Mouse (Mus musculus): ENCODE measurements around the gene Slc4a8. TPM values are rescaled to one million over a fixed set of nuclear protein-coding genes. Genes with fewer than 3 reads are reported as not detected.
"Not testable (repeated sequence)": the region's sequence is repeated elsewhere in the genome, so short reads cannot be mapped to it uniquely, and the experiment has no call there.

Gene Slc4a8
- polyA plus RNA-seq, 1 experiment from 2014 or later: 8.4 TPM

GRCm38 (mm10) chr15:100783244-100783987 is 21.9 kb downstream of the Slc4a8 start:
- no peak for DNase-seq (ENCODE audit: low spot score)
- peaks cover 41% of the 10 kb centered on the region for H3K36me3 ChIP-seq
- 89% methylated on average over 13 of the region's 13 CpGs for WGBS
- H3K27ac ChIP-seq (replicated peaks): no peak overlapping the region
- peaks cover 13% of the 10 kb centered on the region for H3K4me1 ChIP-seq
- H3K9me3 ChIP-seq (replicated peaks): peaks cover 7% of the 10 kb centered on the region; the same call in 1 of the 2 replicates
- H3K4me3 ChIP-seq: no peak overlapping the region
- no peaks in the 10 kb centered on the region for H3K27me3 ChIP-seq (ENCODE audit: low read depth, poor library complexity, severe bottlenecking)

GRCm38 (mm10) chr15:100790219-100790618 is 28.7 kb downstream of the Slc4a8 start:
- peaks cover 26% of the 10 kb centered on the region for H3K36me3 ChIP-seq
- no peaks in the 10 kb centered on the region for H3K27me3 ChIP-seq (ENCODE audit: low read depth, poor library complexity, severe bottlenecking)
- no peak for DNase-seq (ENCODE audit: low spot score)
- H3K4me1 ChIP-seq: peaks cover 23% of the 10 kb centered on the region
- WGBS: 90% methylated on average over 6 of the region's 6 CpGs
- no peaks in the 10 kb centered on the region for H3K9me3 ChIP-seq (replicated peaks)
- H3K27ac ChIP-seq (replicated peaks): no peak overlapping the region
- no peak overlapping the region for H3K4me3 ChIP-seq

- H3K27ac ChIP-seq (replicated peaks): no peak overlapping the region; the same call in 1 of the 2 replicates
- no peak for DNase-seq (ENCODE audit: low spot score)
These were observed 30.8 kb downstream of the Slc4a8 start for GRCm38 (mm10) chr15:100792324-100792723.

GRCm38 (mm10) chr15:100800914-100801313 is 39.4 kb downstream of the Slc4a8 start:
- WGBS: 79% methylated on average over 13 of the region's 13 CpGs
- Histone ChIP-seq H3K36me3 (peaks cover 39% of the 10 kb centered on the region), H3K4me3 (no peak overlapping the region), H3K9me3 (replicated peaks) (no peaks in the 10 kb centered on the region), H3K27ac (replicated peaks) (no peak overlapping the region), H3K27me3 (ENCODE audit: low read depth, poor library complexity, severe bottlenecking) (no peaks in the 10 kb centered on the region), H3K4me1 (no peaks in the 10 kb centered on the region)
- DNase-seq (ENCODE audit: low spot score): no peak

More at GRCm38 (mm10) chr15:100792324-100792723, 30.8 kb downstream of the Slc4a8 start:
- WGBS: 25% methylated on average over 2 of the region's 2 CpGs
- Histone ChIP-seq H3K4me1 (peaks cover 24% of the 10 kb centered on the region), H3K9me3 (replicated peaks) (no peaks in the 10 kb centered on the region), H3K27me3 (ENCODE audit: low read depth, poor library complexity, severe bottlenecking) (no peaks in the 10 kb centered on the region), H3K4me3 (no peak overlapping the region), H3K36me3 (peaks cover 26% of the 10 kb centered on the region)

- peaks cover 10% of the 10 kb centered on the region for H3K27me3 ChIP-seq (ENCODE audit: low read depth, poor library complexity, severe bottlenecking)
- no peaks in the 10 kb centered on the region for H3K4me1 ChIP-seq
- DNase-seq (ENCODE audit: low spot score): no peak
- no peak overlapping the region for H3K4me3 ChIP-seq
- H3K9me3 ChIP-seq (replicated peaks): no peaks in the 10 kb centered on the region
- WGBS: 79% methylated on average over 12 of the region's 12 CpGs
- H3K36me3 ChIP-seq: peaks cover 34% of the 10 kb centered on the region
- H3K27ac ChIP-seq (replicated peaks): no peak overlapping the region
These were observed 46.5 kb downstream of the Slc4a8 start for GRCm38 (mm10) chr15:100808062-100808461.

- peaks cover 4% of the 10 kb centered on the region for H3K4me1 ChIP-seq
- peaks cover 14% of the 10 kb centered on the region for H3K27me3 ChIP-seq (ENCODE audit: low read depth, poor library complexity, severe bottlenecking)
- WGBS: 85% methylated on average over 9 of the region's 9 CpGs
- H3K27ac ChIP-seq (replicated peaks): no peak overlapping the region
- no peak for DNase-seq (ENCODE audit: low spot score)
- peaks cover 31% of the 10 kb centered on the region for H3K36me3 ChIP-seq
- no peak overlapping the region for H3K4me3 ChIP-seq
- H3K9me3 ChIP-seq (replicated peaks): no peaks in the 10 kb centered on the region
These were observed 46.9 kb downstream of the Slc4a8 start for GRCm38 (mm10) chr15:100808484-100808883.

GRCm38 (mm10) chr15:100810243-100810642 is 48.7 kb downstream of the Slc4a8 start:
- 90% methylated on average over 8 of the region's 8 CpGs for WGBS
- Histone ChIP-seq H3K36me3 (peaks cover 27% of the 10 kb centered on the region), H3K27ac (replicated peaks) (no peak overlapping the region)

GRCm38 (mm10) chr15:100813501-100813900 is 52.0 kb downstream of the Slc4a8 start:
- H3K27ac ChIP-seq (replicated peaks): no peak overlapping the region
- H3K4me1 ChIP-seq: peaks cover 13% of the 10 kb centered on the region
- DNase-seq (ENCODE audit: low spot score): no peak
- peaks cover 30% of the 10 kb centered on the region for H3K36me3 ChIP-seq
- 81% methylated on average over 5 of the region's 5 CpGs for WGBS
- H3K9me3 ChIP-seq (replicated peaks): no peaks in the 10 kb centered on the region
- H3K4me3 ChIP-seq: no peak overlapping the region
- H3K27me3 ChIP-seq (ENCODE audit: low read depth, poor library complexity, severe bottlenecking): peaks cover 32% of the 10 kb centered on the region

More at GRCm38 (mm10) chr15:100810243-100810642, 48.7 kb downstream of the Slc4a8 start:
- H3K27me3 ChIP-seq (ENCODE audit: low read depth, poor library complexity, severe bottlenecking): peaks cover 19% of the 10 kb centered on the region
- H3K4me3 ChIP-seq: no peak overlapping the region
- H3K9me3 ChIP-seq (replicated peaks): no peaks in the 10 kb centered on the region
- DNase-seq (ENCODE audit: low spot score): no peak
- peaks cover 13% of the 10 kb centered on the region for H3K4me1 ChIP-seq

GRCm38 (mm10) chr15:100814066-100814465 is 52.5 kb downstream of the Slc4a8 start:
- Histone ChIP-seq H3K27ac (replicated peaks) (no peak overlapping the region), H3K9me3 (replicated peaks) (no peaks in the 10 kb centered on the region), H3K4me3 (no peak overlapping the region), H3K36me3 (peaks cover 29% of the 10 kb centered on the region), H3K4me1 (peaks cover 13% of the 10 kb centered on the region), H3K27me3 (ENCODE audit: low read depth, poor library complexity, severe bottlenecking) (peaks cover 32% of the 10 kb centered on the region)
- no peak for DNase-seq (ENCODE audit: low spot score)
- 57% methylated on average over 7 of the region's 7 CpGs for WGBS

GRCm38 (mm10) chr15:100815310-100815709 is 53.8 kb downstream of the Slc4a8 start:
- 91% methylated on average over 8 of the region's 8 CpGs for WGBS
- no peak overlapping the region for H3K4me3 ChIP-seq
- peaks cover 13% of the 10 kb centered on the region for H3K4me1 ChIP-seq
- H3K27ac ChIP-seq (replicated peaks): no peak overlapping the region
- H3K9me3 ChIP-seq (replicated peaks): no peaks in the 10 kb centered on the region
- no peak for DNase-seq (ENCODE audit: low spot score)
- peaks cover 32% of the 10 kb centered on the region for H3K27me3 ChIP-seq (ENCODE audit: low read depth, poor library complexity, severe bottlenecking)
- H3K36me3 ChIP-seq: peaks cover 25% of the 10 kb centered on the region

- H3K9me3 ChIP-seq (replicated peaks): no peaks in the 10 kb centered on the region
- DNase-seq (ENCODE audit: low spot score): no peak
- H3K36me3 ChIP-seq: peaks cover 10% of the 10 kb centered on the region
- H3K4me3 ChIP-seq: no peak overlapping the region
- H3K27ac ChIP-seq (replicated peaks): no peak overlapping the region
- H3K4me1 ChIP-seq: peaks cover 5% of the 10 kb centered on the region
- 94% methylated on average over 3 of the region's 3 CpGs for WGBS
- peaks cover 25% of the 10 kb centered on the region for H3K27me3 ChIP-seq (ENCODE audit: low read depth, poor library complexity, severe bottlenecking)
These were observed 57.3 kb downstream of the Slc4a8 start for GRCm38 (mm10) chr15:100818860-100819259.

GRCm38 (mm10) chr15:100821824-100822223 is 60.3 kb downstream of the Slc4a8 start:
- H3K4me1 ChIP-seq: peaks cover 9% of the 10 kb centered on the region
- no peaks in the 10 kb centered on the region for H3K9me3 ChIP-seq (replicated peaks)

GRCm38 (mm10) chr15:100822370-100822769 is 60.8 kb downstream of the Slc4a8 start:
- WGBS: 73% methylated on average over 4 of the region's 4 CpGs
- not testable (repeated sequence) for H3K27ac ChIP-seq (replicated peaks); H3K36me3 ChIP-seq

More at GRCm38 (mm10) chr15:100821824-100822223, 60.3 kb downstream of the Slc4a8 start:
- Histone ChIP-seq H3K36me3 (peaks cover 3% of the 10 kb centered on the region; the same call in 1 of the 2 replicates), H3K4me3 (no peak overlapping the region), H3K27ac (replicated peaks) (no peak overlapping the region), H3K27me3 (ENCODE audit: low read depth, poor library complexity, severe bottlenecking) (peaks cover 34% of the 10 kb centered on the region)
- DNase-seq (ENCODE audit: low spot score): no peak
- WGBS: 63% methylated on average over 8 of the region's 8 CpGs

More at GRCm38 (mm10) chr15:100822370-100822769, 60.8 kb downstream of the Slc4a8 start:
- H3K9me3 ChIP-seq (replicated peaks); H3K4me3 ChIP-seq; DNase-seq (ENCODE audit: low spot score); H3K4me1 ChIP-seq: not testable (repeated sequence)
- peaks cover 34% of the 10 kb centered on the region for H3K27me3 ChIP-seq (ENCODE audit: low read depth, poor library complexity, severe bottlenecking)

Data from midbrain, embryonic 10.5 days (tissue).